Mouse (Mus musculus): ENCODE measurements at regions not wholly inside any gene's neighbourhood (a gene's known extent, or its start where the extent isn't known, plus 50 kb on each side); places are given as distances from the start of the nearest gene placed in this dataset.

DNA sequence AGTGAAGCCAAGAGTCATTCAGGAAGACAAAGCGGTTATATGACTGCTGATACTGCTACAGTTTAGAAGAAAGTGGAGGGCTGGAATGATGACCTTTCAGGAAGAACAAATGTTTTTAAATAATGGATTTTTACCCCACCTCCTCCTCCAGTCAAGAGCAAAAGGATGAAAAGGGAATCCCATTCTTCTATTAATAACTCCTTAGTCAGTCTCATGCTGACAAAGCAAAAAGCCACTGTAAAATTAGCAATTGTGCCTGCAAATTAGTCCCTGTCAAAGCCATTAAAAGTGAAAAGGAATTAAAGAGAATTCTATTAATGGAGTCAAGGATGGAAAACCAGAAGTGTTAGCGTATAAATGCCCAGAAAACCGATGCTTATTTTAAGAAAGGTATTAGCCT is 60.2 kb upstream of the Gm12695 start:
- TF ChIP-seq POLR2A (IDR thresholded peaks at IDR 0.05; ENCODE audit: borderline replicate concordance, extremely low read depth, insufficient read depth, insufficient read length, poor library complexity, severe bottlenecking), result no peak
- no peak for TF ChIP-seq CTCF (IDR thresholded peaks at IDR 0.05; ENCODE audit: borderline replicate concordance, extremely low read depth, insufficient read depth, insufficient read length)

Measured in brain, embryonic 14.5 days (tissue).